Mouse (Mus musculus): Measurements from ENCODE around the gene Efnb2. TPM values are rescaled to one million over a fixed set of nuclear protein-coding genes. Genes with fewer than 3 reads are reported as not detected.
A peak's percentile ranks its signal among the peaks of the same experiment; 100 is the strongest.

Efnb2 gene
- polyA plus RNA-seq, 1 experiment from 2014 or later = 33.8 TPM

- no peak for DNase-seq (ENCODE audit: low spot score)
- WGBS = 84% methylated on average over 16 of the region's 16 CpGs
- no peak overlapping the region for H3K4me3 ChIP-seq
- no peaks in the 10 kb centered on the region for H3K27me3 ChIP-seq (ENCODE audit: insufficient read depth, poor library complexity, severe bottlenecking)
- H3K4me1 ChIP-seq (replicated peaks) = peaks cover 57% of the 10 kb centered on the region
- H3K9me3 ChIP-seq = no peaks in the 10 kb centered on the region
- H3K27ac ChIP-seq = peak overlapping the region; percentile 81; the same call in 1 of the 2 replicates
- H3K36me3 ChIP-seq = peaks cover 91% of the 10 kb centered on the region
Observed at GRCm38 (mm10) chr8:8621236-8621917, 39.7 kb downstream of the Efnb2 start.

GRCm38 (mm10) chr8:8620536-8620935 is 40.5 kb downstream of the Efnb2 start:
- H3K4me1 ChIP-seq (replicated peaks) = peaks cover 57% of the 10 kb centered on the region
- peaks cover 82% of the 10 kb centered on the region for H3K36me3 ChIP-seq
- H3K9me3 ChIP-seq = no peaks in the 10 kb centered on the region
- peak overlapping the region; percentile 81 for H3K27ac ChIP-seq
- no peak for DNase-seq (ENCODE audit: low spot score)
- H3K4me3 ChIP-seq = no peak overlapping the region
- H3K27me3 ChIP-seq (ENCODE audit: insufficient read depth, poor library complexity, severe bottlenecking) = no peaks in the 10 kb centered on the region
- 84% methylated on average over 21 of the region's 21 CpGs for WGBS

- no peak overlapping the region for H3K4me3 ChIP-seq
- H3K4me1 ChIP-seq (replicated peaks) = peaks cover 49% of the 10 kb centered on the region
- H3K36me3 ChIP-seq = peaks cover 77% of the 10 kb centered on the region
- H3K27me3 ChIP-seq (ENCODE audit: insufficient read depth, poor library complexity, severe bottlenecking) = no peaks in the 10 kb centered on the region
- peak; percentile 75 for DNase-seq (ENCODE audit: low spot score)
- no peaks in the 10 kb centered on the region for H3K9me3 ChIP-seq
- H3K27ac ChIP-seq = peak overlapping the region; percentile 81
- WGBS = 24% methylated on average over 19 of the region's 19 CpGs
Observed at GRCm38 (mm10) chr8:8619221-8620194, 41.5 kb downstream of the Efnb2 start.

- Histone ChIP-seq H3K27ac (no peak overlapping the region), H3K36me3 (peaks cover 22% of the 10 kb centered on the region), H3K27me3 (ENCODE audit: insufficient read depth, poor library complexity, severe bottlenecking) (peaks cover 19% of the 10 kb centered on the region; the same call in 1 of the 2 replicates), H3K4me1 (replicated peaks) (peaks cover 21% of the 10 kb centered on the region), H3K4me3 (no peak overlapping the region), H3K9me3 (no peaks in the 10 kb centered on the region)
- WGBS = 75% methylated on average over 1 of the region's 1 CpGs
- DNase-seq (ENCODE audit: low spot score) = no peak
Observed at GRCm38 (mm10) chr8:8613844-8614243, 47.2 kb downstream of the Efnb2 start.

GRCm38 (mm10) chr8:8611928-8612327 is 49.1 kb downstream of the Efnb2 start:
- WGBS = 79% methylated on average over 4 of the region's 4 CpGs
- Histone ChIP-seq H3K27ac (no peak overlapping the region), H3K4me3 (no peak overlapping the region), H3K27me3 (ENCODE audit: insufficient read depth, poor library complexity, severe bottlenecking) (peaks cover 38% of the 10 kb centered on the region; the same call in 1 of the 2 replicates), H3K9me3 (no peaks in the 10 kb centered on the region), H3K36me3 (peaks cover 4% of the 10 kb centered on the region), H3K4me1 (replicated peaks) (peaks cover 19% of the 10 kb centered on the region)
- no peak for DNase-seq (ENCODE audit: low spot score)

GRCm38 (mm10) chr8:8609791-8610190 is 51.3 kb downstream of the Efnb2 start:
- WGBS = 12% methylated on average over 7 of the region's 7 CpGs

GRCm38 (mm10) chr8:8609141-8609540 is 51.9 kb downstream of the Efnb2 start:
- H3K4me3 ChIP-seq = no peak overlapping the region
- H3K36me3 ChIP-seq = no peaks in the 10 kb centered on the region
- H3K9me3 ChIP-seq = no peaks in the 10 kb centered on the region
- H3K27me3 ChIP-seq (ENCODE audit: insufficient read depth, poor library complexity, severe bottlenecking) = peaks cover 44% of the 10 kb centered on the region
- H3K27ac ChIP-seq = peak overlapping the region; percentile 30; the same call in 1 of the 2 replicates
- DNase-seq (ENCODE audit: low spot score) = no peak
- peaks cover 18% of the 10 kb centered on the region for H3K4me1 ChIP-seq (replicated peaks)
- 7% methylated on average over 5 of the region's 5 CpGs for WGBS

More at GRCm38 (mm10) chr8:8609791-8610190, 51.3 kb downstream of the Efnb2 start:
- Histone ChIP-seq H3K4me3 (no peak overlapping the region), H3K36me3 (no peaks in the 10 kb centered on the region), H3K27me3 (ENCODE audit: insufficient read depth, poor library complexity, severe bottlenecking) (peaks cover 42% of the 10 kb centered on the region), H3K9me3 (no peaks in the 10 kb centered on the region), H3K4me1 (replicated peaks) (peaks cover 19% of the 10 kb centered on the region), H3K27ac (peak overlapping the region; percentile 23; the same call in 1 of the 2 replicates)
- DNase-seq (ENCODE audit: low spot score) = no peak

GRCm38 (mm10) chr8:8605621-8606020 is 55.4 kb downstream of the Efnb2 start:
- 79% methylated on average over 4 of the region's 4 CpGs for WGBS

GRCm38 (mm10) chr8:8603875-8604274 is 57.2 kb downstream of the Efnb2 start:
- Histone ChIP-seq H3K27me3 (ENCODE audit: insufficient read depth, poor library complexity, severe bottlenecking) (peaks cover 65% of the 10 kb centered on the region), H3K4me1 (replicated peaks) (peaks cover under 1% of the 10 kb centered on the region), H3K36me3 (no peaks in the 10 kb centered on the region), H3K9me3 (no peaks in the 10 kb centered on the region), H3K27ac (no peak overlapping the region), H3K4me3 (no peak overlapping the region)
- 84% methylated on average over 6 of the region's 6 CpGs for WGBS
- DNase-seq (ENCODE audit: low spot score) = no peak

More at GRCm38 (mm10) chr8:8605621-8606020, 55.4 kb downstream of the Efnb2 start:
- DNase-seq (ENCODE audit: low spot score) = no peak
- H3K9me3 ChIP-seq = no peaks in the 10 kb centered on the region
- H3K27ac ChIP-seq = no peak overlapping the region
- H3K4me1 ChIP-seq (replicated peaks) = peaks cover 15% of the 10 kb centered on the region
- H3K27me3 ChIP-seq (ENCODE audit: insufficient read depth, poor library complexity, severe bottlenecking) = peaks cover 71% of the 10 kb centered on the region
- H3K36me3 ChIP-seq = no peaks in the 10 kb centered on the region
- no peak overlapping the region for H3K4me3 ChIP-seq

- H3K27ac ChIP-seq = no peak overlapping the region
- no peak for DNase-seq (ENCODE audit: low spot score)
- H3K4me3 ChIP-seq = no peak overlapping the region
- WGBS = 79% methylated on average over 7 of the region's 7 CpGs
- H3K4me1 ChIP-seq (replicated peaks) = peaks cover 9% of the 10 kb centered on the region
- H3K36me3 ChIP-seq = no peaks in the 10 kb centered on the region
- H3K9me3 ChIP-seq = no peaks in the 10 kb centered on the region
- peaks cover 63% of the 10 kb centered on the region for H3K27me3 ChIP-seq (ENCODE audit: insufficient read depth, poor library complexity, severe bottlenecking)
Observed at GRCm38 (mm10) chr8:8602616-8603461, 58.2 kb downstream of the Efnb2 start.

GRCm38 (mm10) chr8:8599931-8600330 is 61.1 kb downstream of the Efnb2 start:
- WGBS = 82% methylated on average over 7 of the region's 7 CpGs
- DNase-seq (ENCODE audit: low spot score) = no peak
- Histone ChIP-seq H3K9me3 (no peaks in the 10 kb centered on the region), H3K36me3 (no peaks in the 10 kb centered on the region), H3K4me3 (no peak overlapping the region), H3K4me1 (replicated peaks) (peaks cover 35% of the 10 kb centered on the region), H3K27me3 (ENCODE audit: insufficient read depth, poor library complexity, severe bottlenecking) (peaks cover 68% of the 10 kb centered on the region), H3K27ac (peak overlapping the region; percentile 56)

- Histone ChIP-seq H3K36me3 (no peaks in the 10 kb centered on the region), H3K4me3 (no peak overlapping the region), H3K27ac (no peak overlapping the region), H3K9me3 (no peaks in the 10 kb centered on the region), H3K27me3 (ENCODE audit: insufficient read depth, poor library complexity, severe bottlenecking) (peaks cover 62% of the 10 kb centered on the region), H3K4me1 (replicated peaks) (peaks cover 35% of the 10 kb centered on the region)
- WGBS = 5% methylated on average over 13 of the region's 13 CpGs
- DNase-seq (ENCODE audit: low spot score) = peak; percentile 68
Observed at GRCm38 (mm10) chr8:8597434-8597833, 63.6 kb downstream of the Efnb2 start.
